Mouse (Mus musculus): ENCODE measurements around the gene Dhx57. TPM values are rescaled to one million over a fixed set of nuclear protein-coding genes. Genes with fewer than 3 reads are reported as not detected.
"Not testable (repeated sequence)": the region's sequence is repeated elsewhere in the genome, so short reads cannot be mapped to it uniquely, and the experiment has no call there.

Dhx57 gene
- total RNA-seq, 2 experiments from 2014 or later: 37.6 to 38.0 TPM

DNA sequence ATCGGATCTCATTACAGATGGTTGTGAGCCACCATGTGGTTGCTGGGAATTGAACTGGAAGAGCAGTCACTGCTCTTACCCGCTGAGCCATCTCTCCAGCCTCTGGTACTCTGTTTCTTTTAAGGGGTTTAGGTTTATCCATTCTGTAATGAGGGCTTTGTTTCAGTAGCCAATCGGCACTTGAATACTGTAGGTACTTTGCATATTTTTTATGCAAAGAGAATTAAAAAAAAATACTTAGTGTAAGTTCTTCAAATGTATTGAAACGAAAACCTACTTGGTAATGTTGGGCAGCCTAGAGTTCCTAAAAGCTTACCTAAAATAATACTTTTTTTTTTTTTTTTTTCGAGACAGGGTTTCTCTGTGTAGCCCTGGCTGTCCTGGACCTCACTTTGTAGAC is 52.8 kb downstream of the Dhx57 start:
- Histone ChIP-seq H3K27ac (no peak overlapping the region), H3K4me3 (no peak overlapping the region)
- DNase-seq (ENCODE audit: low spot score in 2 of 2): no peak
- TF ChIP-seq CTCF (conservative IDR thresholded peaks at IDR 0.05): no peak

DNA sequence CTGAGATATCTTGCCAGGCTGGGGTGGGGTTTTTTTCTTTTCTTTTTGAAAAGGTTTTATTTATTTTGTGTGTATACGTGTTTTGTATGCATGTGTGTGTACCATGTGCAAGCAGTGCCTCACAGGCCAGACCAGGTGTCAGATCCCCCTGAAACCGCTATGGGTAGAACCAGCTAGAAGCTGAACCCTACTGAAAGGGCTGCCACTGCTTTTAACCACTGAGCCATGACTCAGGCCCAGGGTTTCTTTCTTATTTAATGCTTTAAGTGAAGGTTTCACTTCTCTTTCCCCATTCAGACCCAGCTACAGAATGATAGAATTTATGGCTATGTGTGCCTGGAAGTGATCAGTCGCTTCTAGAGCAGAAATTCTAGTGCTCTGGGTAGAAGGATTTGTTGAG is 53.5 kb downstream of the Dhx57 start:
- H3K4me3 ChIP-seq: no peak overlapping the region
- no peak for DNase-seq (ENCODE audit: low spot score in 2 of 2)
- no peak for TF ChIP-seq CTCF (conservative IDR thresholded peaks at IDR 0.05)
- H3K27ac ChIP-seq: no peak overlapping the region

DNA sequence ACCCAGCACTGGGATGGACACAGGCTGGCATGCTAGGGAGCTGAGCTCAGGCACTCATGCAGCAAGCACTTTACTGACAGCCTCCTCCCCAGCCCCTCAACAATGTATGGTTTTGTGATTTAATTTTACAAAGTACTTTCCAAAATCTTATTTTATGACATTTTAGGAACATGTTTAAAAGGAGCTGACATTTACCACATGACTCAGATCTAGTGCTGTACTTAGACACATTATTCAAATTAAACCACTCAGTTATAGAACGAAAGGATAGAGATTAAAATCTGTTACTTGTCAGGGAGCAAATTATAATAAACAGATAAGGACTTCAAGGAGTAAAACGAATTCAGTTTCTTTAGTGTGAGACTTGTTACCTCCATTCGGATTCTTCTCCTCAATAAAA is 54.8 kb downstream of the Dhx57 start:
- DNase-seq (ENCODE audit: low spot score in 2 of 2): no peak
- no peak overlapping the region for H3K4me3 ChIP-seq
- H3K27ac ChIP-seq: peak overlapping the region; percentile 68; the same call in 1 of the 2 replicates
- no peak for TF ChIP-seq CTCF (conservative IDR thresholded peaks at IDR 0.05)

DNA sequence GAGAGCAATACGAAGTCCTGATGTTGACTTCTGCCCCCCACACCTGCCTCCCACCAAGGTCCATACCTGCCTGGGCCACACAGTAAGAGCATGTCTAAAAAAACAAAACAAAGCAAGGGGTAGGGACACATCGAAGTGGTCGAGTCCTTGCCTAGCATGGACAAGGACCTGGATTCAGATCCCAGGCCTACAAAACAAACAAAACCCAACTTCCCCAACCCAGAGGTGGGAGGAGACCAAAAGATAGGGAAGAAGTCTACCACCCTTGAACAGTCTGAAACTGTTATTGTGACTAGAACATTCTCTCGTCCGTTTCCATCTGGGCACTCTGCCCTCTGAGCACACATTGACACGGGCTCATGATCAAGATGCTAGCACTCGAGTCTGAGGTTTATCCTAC is 55.9 kb downstream of the Dhx57 start:
- Histone ChIP-seq H3K4me3 (no peak overlapping the region), H3K27ac (0 out of 2 replicates have a peak overlapping the region, but pooled peaks have one; percentile 19)
- DNase-seq (ENCODE audit: low spot score in 2 of 2): no peak
- TF ChIP-seq CTCF (conservative IDR thresholded peaks at IDR 0.05): no peak

DNA sequence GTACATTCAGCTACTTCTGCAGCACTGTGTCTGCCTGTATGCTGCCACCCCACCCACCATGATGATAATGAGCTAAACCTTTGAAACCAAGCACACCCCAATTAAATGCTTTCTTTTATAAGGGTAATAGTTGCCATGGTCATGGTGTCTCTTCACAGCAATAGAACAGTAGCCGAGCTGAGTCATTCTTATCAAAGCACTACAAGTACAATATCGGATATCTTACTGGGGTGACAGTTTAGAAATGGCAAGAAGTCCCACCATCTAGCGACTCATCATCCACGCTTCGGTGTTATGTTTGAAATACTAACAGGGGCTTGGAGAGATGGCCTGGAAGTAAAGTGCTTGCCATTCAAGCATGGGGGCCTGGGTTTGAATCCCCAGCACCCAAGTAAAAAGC is 56.4 kb downstream of the Dhx57 start:
- Histone ChIP-seq H3K4me3 (no peak overlapping the region), H3K27ac (no peak overlapping the region)
- no peak for DNase-seq (ENCODE audit: low spot score in 2 of 2)
- TF ChIP-seq CTCF (conservative IDR thresholded peaks at IDR 0.05): no peak

DNA sequence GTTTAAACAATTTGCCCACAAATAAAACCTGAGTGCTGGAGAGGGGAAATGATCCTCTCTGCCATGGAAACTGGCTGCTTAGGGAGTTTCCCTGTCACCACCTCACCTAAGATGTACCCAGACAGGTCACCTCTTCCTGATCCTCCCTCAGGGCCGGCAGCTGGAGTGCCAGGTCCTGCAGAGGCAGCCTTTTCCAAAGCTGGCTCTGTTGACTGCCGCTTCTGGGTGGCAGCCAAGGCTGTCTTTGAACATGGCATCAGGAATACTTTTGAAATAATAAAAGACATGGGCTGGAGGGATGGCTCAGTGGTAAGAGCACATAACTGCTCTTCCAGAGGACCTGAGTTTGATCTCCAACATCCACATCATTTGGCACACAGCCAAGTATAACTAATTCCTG is 60.9 kb downstream of the Dhx57 start:
- no peak for DNase-seq (ENCODE audit: low spot score in 2 of 2)
- Histone ChIP-seq H3K4me3 (no peak overlapping the region), H3K27ac (peak overlapping the region; percentile 47; the same call in 1 of the 2 replicates)
- TF ChIP-seq CTCF (conservative IDR thresholded peaks at IDR 0.05): no peak

DNA sequence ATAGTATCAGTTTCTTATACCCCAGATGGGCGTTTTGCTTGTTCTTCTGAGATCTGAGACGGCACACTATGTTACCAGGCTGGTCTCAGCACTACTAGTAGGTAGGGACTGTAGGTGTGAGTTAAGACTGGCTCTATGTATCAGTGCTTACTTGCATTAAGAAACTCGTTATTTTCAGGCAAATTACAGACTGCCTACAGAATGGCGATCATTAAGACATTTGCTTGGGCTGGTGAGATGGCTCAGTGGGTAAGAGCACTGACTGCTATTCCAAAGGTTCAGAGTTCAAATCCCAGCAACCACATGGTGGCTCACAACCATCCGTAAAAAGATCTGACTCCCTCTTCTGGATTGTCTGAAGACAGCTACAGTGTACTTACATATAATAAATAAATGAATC is 65.1 kb downstream of the Dhx57 start:
- H3K27ac ChIP-seq: not testable (repeated sequence)

DNA sequence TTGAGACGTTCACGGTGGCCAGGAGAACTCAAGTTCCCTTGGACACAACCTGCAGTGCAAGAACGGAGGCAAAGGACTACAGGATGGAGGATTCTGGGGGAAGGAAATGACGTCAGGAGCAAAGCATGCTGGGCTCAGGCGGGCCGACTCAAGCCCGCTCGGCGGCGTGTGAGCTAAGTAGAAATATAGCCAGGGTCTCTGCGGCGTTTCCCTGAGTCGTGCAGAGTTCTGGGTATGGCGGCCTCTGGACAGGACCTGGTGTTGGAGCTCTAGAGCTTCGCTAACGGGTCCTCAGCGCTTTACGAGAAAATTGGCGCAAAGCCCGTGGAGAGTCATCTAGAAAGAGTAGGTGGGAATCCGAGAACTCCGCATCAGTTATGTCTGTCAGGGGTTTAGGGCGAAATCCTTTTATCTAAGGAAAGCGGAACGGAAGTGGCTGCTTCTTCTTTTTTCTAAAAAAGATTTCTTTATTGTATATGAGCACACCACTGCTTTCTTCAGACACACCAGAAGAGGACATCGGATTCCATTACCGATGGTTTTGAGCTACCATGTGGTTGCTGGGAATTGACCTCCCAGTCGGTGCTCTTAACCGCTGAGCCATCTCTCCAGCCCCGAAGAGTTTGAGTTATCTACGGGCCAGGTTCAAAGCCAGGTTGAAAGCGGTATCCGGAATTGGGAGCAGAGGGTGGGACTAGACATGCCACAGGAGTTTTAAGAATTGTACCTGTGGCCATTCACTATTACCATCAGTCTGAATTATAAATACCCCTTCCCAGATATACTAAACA is 65.8 kb downstream of the Dhx57 start, which contains the start of gene Gemin6:
Gene Gemin6 (plus strand): TSS at position 116 of the 791 bp plus-strand sequence.
- Histone ChIP-seq H3K27ac (peak within 1 kb of the TSS; percentile 95), H3K4me3 (peak within 1 kb of the TSS; percentile 74)
- peak; percentile 84 to 91 for DNase-seq (ENCODE audit: low spot score in 2 of 2)
- no peak for TF ChIP-seq CTCF (conservative IDR thresholded peaks at IDR 0.05)

More for the DNA sequence above, 65.1 kb downstream of the Dhx57 start:
- H3K4me3 ChIP-seq: peak overlapping the region; percentile 74
- DNase-seq (ENCODE audit: low spot score in 2 of 2): not testable (repeated sequence)

DNA sequence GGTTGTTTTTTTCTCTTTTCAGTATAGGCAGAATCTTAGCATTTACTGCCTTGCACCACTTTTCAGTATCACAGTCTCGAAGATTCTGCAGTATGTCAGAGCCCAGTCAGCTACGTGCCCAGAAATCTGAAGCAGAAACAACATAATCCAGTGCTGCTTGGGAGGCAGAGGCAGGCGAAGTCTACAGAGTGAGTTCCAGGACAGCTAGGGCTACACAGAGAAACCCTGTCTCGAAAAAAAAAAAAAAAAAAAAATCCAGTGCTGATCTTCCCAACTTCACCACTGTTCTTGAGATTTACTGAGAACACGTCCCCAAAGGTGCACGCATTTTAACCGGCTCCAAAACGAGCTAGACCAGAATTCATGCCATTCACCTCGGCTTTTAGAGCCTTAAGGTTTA is 66.4 kb downstream of the Dhx57 start:
- peak overlapping the region; percentile 74 for H3K4me3 ChIP-seq
- TF ChIP-seq CTCF (conservative IDR thresholded peaks at IDR 0.05): no peak
- peak overlapping the region; percentile 95 for H3K27ac ChIP-seq
- DNase-seq (ENCODE audit: low spot score in 2 of 2): no peak

DNA sequence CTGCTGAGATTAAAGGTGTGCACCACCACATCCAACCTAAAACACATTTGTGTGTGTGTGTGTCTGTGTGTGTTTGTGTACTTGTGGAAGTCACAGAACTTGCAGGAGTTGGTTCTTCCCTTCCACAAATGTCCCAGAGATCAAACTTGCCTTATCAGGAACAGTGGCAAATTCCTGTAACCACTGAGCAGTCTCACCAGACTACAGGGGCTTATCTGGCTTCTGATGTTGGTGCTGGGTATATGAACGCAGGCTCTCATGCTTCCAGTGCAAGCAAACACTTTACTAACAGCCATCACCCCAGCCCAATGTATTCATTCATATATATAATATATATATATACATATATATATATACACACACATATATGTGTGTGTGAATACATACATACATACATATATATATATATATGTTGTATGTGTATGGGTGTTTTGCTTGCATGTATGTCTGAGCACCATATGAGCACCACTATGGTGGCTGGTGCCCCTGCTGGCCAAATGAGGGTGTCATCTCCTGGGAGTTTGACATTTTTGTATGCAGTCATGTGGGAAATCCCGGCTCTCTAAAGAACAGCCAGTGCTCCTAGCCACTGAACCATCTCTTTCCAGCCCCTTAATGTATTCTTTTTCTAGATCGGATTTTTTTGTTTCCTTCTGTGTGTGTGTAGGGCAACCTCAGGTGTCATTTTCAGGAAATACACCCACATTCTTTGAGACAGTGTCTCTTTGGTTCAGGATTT is 68.2 kb downstream of the Dhx57 start:
- peak; percentile 58 for TF ChIP-seq CTCF (conservative IDR thresholded peaks at IDR 0.05)
- DNase-seq (ENCODE audit: low spot score in 2 of 2): no peak
- Histone ChIP-seq H3K27ac (no peak overlapping the region), H3K4me3 (no peak overlapping the region)

DNA sequence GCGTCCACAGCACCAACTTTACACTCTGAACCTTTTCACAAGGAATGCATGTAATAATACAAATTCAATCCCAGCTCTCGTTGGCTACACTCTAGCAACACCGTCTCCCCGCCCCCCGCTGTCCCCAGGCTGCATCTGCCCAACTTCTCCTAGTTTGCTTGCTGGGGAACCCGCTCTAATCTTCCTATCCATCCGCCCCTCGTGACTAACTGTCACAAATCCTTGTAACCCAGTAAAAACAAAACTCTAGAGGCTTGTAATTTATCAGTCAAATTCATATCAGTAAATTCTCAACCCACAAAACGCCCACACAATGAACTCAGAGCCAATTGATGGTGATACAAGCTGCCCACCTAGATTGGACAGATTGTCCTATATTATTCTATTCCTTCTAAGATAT is 69.1 kb downstream of the Dhx57 start:
- TF ChIP-seq CTCF (conservative IDR thresholded peaks at IDR 0.05): no peak
- Histone ChIP-seq H3K27ac (no peak overlapping the region), H3K4me3 (no peak overlapping the region)
- DNase-seq (ENCODE audit: low spot score in 2 of 2): no peak

DNA sequence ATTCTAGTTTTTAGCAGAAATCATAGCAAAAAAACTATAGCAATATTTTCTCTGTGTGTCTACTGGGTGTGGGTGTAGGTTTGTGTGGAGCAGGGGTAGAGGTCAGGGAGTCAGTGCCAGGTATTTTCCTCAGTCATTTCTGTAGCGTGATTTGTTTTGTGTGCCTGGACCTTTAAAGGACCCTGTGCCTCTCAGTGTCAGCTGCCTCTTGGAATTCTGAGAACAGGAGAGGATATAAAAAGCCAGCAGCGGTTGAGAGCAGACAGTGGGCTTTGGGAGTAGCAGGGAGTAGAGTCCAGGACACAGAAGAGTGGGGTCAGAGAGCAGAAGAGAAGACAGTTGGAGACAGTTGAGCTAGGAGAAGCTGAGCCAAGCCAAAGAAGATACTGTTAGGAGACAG is 70.1 kb downstream of the Dhx57 start:
- TF ChIP-seq CTCF (conservative IDR thresholded peaks at IDR 0.05): no peak
- H3K4me3 ChIP-seq: no peak overlapping the region
- no peak for DNase-seq (ENCODE audit: low spot score in 2 of 2)
- no peak overlapping the region for H3K27ac ChIP-seq

DNA sequence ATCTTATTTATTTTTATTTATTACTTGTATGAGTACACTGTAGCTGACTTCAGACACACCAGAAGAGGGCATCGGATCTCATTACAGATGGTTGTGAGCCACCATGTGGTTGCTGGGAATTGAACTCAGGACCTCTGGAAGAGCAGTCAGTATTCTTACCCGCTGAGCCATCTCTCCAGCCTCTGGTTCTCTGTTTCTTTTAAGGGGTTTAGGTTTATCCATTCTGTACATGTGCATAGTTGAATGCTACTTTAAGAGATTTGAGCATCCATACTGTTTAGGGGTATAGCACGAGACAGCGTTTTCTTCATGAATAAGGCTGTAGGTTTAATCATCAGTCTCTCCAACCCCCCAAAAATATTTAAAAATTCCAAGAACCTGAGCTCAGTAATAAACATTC is 76.3 kb downstream of the Dhx57 start:
- DNase-seq (ENCODE audit: low spot score in 2 of 2); H3K27ac ChIP-seq; H3K4me3 ChIP-seq: not testable (repeated sequence)
